Mouse (Mus musculus) embryonic fibroblast, embryonic 13.5 days (primary cell): ENCODE measurements around the gene Psmb3.

ENCODE experiments used
- CTCF ChIP-seq: IDR thresholded peaks from 2 replicates; pipeline ENCODE4 v1.5.1; 2011; ENCODE audit warnings: mild to moderate bottlenecking, control low read depth, low read length, moderate library complexity, borderline replicate concordance; ENCODE audit not compliant: insufficient read depth
- POLR2A ChIP-seq: IDR thresholded peaks from 2 replicates; pipeline ENCODE4 v1.6.1; 2011; ENCODE audit warnings: low read depth, mild to moderate bottlenecking, control low read depth, low read length, moderate library complexity

DNA sequence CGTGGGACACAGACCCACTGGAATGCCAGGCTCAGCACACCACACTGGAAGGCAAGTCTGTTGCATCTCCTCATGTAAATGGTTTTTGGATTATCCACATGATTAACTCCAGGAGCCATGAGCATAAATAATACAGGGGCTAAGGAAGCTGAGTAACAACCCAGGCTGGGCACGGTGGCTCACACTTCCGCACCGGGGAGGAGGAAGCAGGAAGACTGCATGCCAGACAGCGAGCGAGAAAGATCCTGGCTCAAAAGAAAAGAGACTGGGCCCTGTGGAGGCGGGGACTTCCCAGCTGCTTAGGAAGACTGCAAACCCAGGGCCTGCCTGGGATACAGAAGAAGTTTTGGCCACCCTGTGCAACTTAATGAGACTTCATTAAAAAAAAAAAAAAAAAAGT is 37.0 kb downstream of the Psmb3 start:
- no peak for TF ChIP-seq POLR2A
- TF ChIP-seq CTCF = no peak
